Mouse (Mus musculus): Measurements from ENCODE around the gene Tnni2. TPM values are rescaled to one million over a fixed set of nuclear protein-coding genes. Genes with fewer than 3 reads are reported as not detected.

Tnni2 gene
- polyA plus RNA-seq, 1 experiment = 2.1 TPM

DNA sequence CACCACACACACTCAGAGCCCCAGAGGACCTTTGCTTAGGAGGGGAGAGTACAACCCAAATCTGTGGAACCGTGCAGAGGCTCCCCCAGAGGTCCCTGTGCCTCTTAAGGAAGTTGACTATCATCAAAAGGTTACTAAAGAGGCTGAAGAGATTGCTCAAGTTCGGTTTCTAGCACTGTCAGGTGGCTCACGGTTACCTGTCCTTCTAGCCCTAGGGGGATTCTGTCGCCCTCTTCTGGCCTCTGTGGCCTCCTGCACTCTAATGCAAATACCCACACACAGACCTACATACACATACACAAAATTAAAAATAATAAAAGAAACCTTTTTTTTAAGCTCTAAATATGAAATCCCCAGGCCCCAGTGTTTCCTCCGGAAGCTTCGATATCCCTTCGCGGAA lies 22.9 kb upstream of the Tnni2 start:
- H3K9ac ChIP-seq (ENCODE audit: low read depth, poor library complexity, severe bottlenecking) = no peak overlapping the region
- H3K4me1 ChIP-seq (ENCODE audit: control insufficient read depth, insufficient read depth, low read length) = no peaks in the 10 kb centered on the region
- H3K4me3 ChIP-seq (ENCODE audit: low read depth, low read length) = no peak overlapping the region
- no peak overlapping the region for H3K27ac ChIP-seq (ENCODE audit: insufficient read depth, low read length)
- no peaks in the 10 kb centered on the region for H3K27me3 ChIP-seq (ENCODE audit: control insufficient read depth, insufficient read depth, low read length, poor library complexity, severe bottlenecking)
- H3K36me3 ChIP-seq (ENCODE audit: control insufficient read depth, insufficient read depth, low read length, poor library complexity, severe bottlenecking) = no peaks in the 10 kb centered on the region
- peak; percentile 27 for TF ChIP-seq CTCF (IDR thresholded peaks at IDR 0.05; ENCODE audit: low read depth, low read length)
- TF ChIP-seq EP300 (IDR thresholded peaks at IDR 0.05; ENCODE audit: insufficient read depth, low read depth, low read length) = no peak
- H3K9me3 ChIP-seq (replicated peaks; ENCODE audit: control insufficient read depth, insufficient read depth, low read length, poor library complexity, severe bottlenecking) = peaks cover 5% of the 10 kb centered on the region

DNA sequence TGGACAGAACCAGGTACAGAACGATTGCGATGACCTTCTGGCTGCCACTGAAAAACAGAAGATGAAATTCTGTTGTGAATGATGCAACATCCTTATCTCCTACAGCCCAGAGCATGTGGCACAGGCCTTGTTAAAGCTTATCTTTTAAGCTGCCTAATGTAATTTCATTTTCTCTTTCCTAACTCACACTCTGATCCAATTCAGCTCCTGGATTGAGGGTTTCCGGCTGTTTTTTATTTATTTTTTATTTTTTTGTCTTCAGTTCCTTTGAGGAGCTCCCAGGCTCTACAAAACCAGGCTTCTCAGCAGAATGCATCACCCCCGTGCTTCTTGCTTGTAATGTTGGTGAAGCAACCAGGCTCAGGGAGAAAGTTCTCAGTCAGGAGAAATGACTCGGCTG lies 21.7 kb upstream of the Tnni2 start:
- no peak overlapping the region for H3K27ac ChIP-seq (ENCODE audit: insufficient read depth, low read length)
- no peak for TF ChIP-seq EP300 (IDR thresholded peaks at IDR 0.05; ENCODE audit: insufficient read depth, low read depth, low read length)
- no peak for TF ChIP-seq CTCF (IDR thresholded peaks at IDR 0.05; ENCODE audit: low read depth, low read length)
- no peak for TF ChIP-seq POLR2A (IDR thresholded peaks at IDR 0.05; ENCODE audit: insufficient read depth, low read length)
- no peaks in the 10 kb centered on the region for H3K4me1 ChIP-seq (ENCODE audit: control insufficient read depth, insufficient read depth, low read length)
- no peak overlapping the region for H3K9ac ChIP-seq (ENCODE audit: low read depth, poor library complexity, severe bottlenecking)
- H3K27me3 ChIP-seq (ENCODE audit: control insufficient read depth, insufficient read depth, low read length, poor library complexity, severe bottlenecking) = no peaks in the 10 kb centered on the region
- no peaks in the 10 kb centered on the region for H3K36me3 ChIP-seq (ENCODE audit: control insufficient read depth, insufficient read depth, low read length, poor library complexity, severe bottlenecking)
- peaks cover 5% of the 10 kb centered on the region for H3K9me3 ChIP-seq (replicated peaks; ENCODE audit: control insufficient read depth, insufficient read depth, low read length, poor library complexity, severe bottlenecking)
- no peak overlapping the region for H3K4me3 ChIP-seq (ENCODE audit: low read depth, low read length)

DNA sequence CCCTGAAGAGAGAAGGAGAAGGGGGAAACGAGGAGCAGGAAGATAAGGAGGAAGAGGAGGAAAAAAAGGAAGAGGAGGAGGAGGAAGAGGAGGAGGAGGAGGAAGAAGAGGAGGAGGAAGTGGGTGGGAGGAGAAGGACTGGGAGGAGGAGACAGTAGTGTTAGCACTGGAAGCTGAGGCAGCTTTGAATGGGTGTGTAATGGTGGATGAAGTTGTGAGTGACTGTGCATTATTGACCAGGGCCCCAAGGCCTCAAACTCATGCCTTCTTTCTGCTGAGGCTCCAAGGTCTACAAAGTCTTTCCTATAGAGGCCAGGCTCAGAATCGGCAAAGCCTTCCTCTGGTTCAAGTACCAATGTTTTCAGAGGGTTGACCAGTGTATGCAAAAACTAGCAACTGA lies 19.8 kb upstream of the Tnni2 start:
- H3K27me3 ChIP-seq (ENCODE audit: control insufficient read depth, insufficient read depth, low read length, poor library complexity, severe bottlenecking) = no peaks in the 10 kb centered on the region
- no peak overlapping the region for H3K27ac ChIP-seq (ENCODE audit: insufficient read depth, low read length)
- H3K4me3 ChIP-seq (ENCODE audit: low read depth, low read length) = no peak overlapping the region
- H3K36me3 ChIP-seq (ENCODE audit: control insufficient read depth, insufficient read depth, low read length, poor library complexity, severe bottlenecking) = no peaks in the 10 kb centered on the region
- no peak overlapping the region for H3K9ac ChIP-seq (ENCODE audit: low read depth, poor library complexity, severe bottlenecking)
- H3K4me1 ChIP-seq (ENCODE audit: control insufficient read depth, insufficient read depth, low read length) = no peaks in the 10 kb centered on the region
- no peak for TF ChIP-seq CTCF (IDR thresholded peaks at IDR 0.05; ENCODE audit: low read depth, low read length)
- no peak for TF ChIP-seq POLR2A (IDR thresholded peaks at IDR 0.05; ENCODE audit: insufficient read depth, low read length)
- TF ChIP-seq EP300 (IDR thresholded peaks at IDR 0.05; ENCODE audit: insufficient read depth, low read depth, low read length) = no peak
- peaks cover 5% of the 10 kb centered on the region for H3K9me3 ChIP-seq (replicated peaks; ENCODE audit: control insufficient read depth, insufficient read depth, low read length, poor library complexity, severe bottlenecking)

- Histone ChIP-seq H3K27ac (ENCODE audit: insufficient read depth, low read length) (no peak overlapping the region), H3K36me3 (ENCODE audit: control insufficient read depth, insufficient read depth, low read length, poor library complexity, severe bottlenecking) (no peaks in the 10 kb centered on the region), H3K4me1 (ENCODE audit: control insufficient read depth, insufficient read depth, low read length) (no peaks in the 10 kb centered on the region), H3K9me3 (replicated peaks; ENCODE audit: control insufficient read depth, insufficient read depth, low read length, poor library complexity, severe bottlenecking) (no peaks in the 10 kb centered on the region), H3K4me3 (ENCODE audit: low read depth, low read length) (no peak overlapping the region), H3K9ac (ENCODE audit: low read depth, poor library complexity, severe bottlenecking) (no peak overlapping the region), H3K27me3 (ENCODE audit: control insufficient read depth, insufficient read depth, low read length, poor library complexity, severe bottlenecking) (no peaks in the 10 kb centered on the region)
- TF ChIP-seq EP300 (IDR thresholded peaks at IDR 0.05; ENCODE audit: insufficient read depth, low read depth, low read length) (no peak), CTCF (IDR thresholded peaks at IDR 0.05; ENCODE audit: low read depth, low read length) (peak; percentile 63), POLR2A (IDR thresholded peaks at IDR 0.05; ENCODE audit: insufficient read depth, low read length) (no peak)
Measured at GRCm38 (mm10) chr7:142425641-142426213, 15.9 kb upstream of the Tnni2 start.

DNA sequence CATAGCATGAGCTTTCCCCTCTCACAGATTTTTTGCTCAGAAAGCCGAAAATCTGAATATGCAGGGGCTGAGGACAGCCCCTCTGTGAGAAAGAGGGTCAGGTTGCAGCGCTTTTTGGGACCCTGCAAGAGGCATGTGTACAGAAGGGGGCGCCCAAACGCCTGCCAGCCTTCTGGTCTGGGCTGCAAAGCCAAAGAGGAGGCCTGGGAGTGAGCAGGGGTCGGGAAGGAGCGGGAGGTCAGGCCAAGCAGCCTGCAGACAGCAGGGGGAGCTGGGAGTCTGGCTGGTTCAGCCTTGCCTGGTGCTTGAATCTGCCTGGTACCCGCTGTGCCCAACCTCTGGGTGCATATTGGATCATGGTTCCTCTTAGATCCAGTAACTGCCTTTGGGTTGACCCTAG lies 13.4 kb upstream of the Tnni2 start:
- H3K9me3 ChIP-seq (replicated peaks; ENCODE audit: control insufficient read depth, insufficient read depth, low read length, poor library complexity, severe bottlenecking) = no peaks in the 10 kb centered on the region

GRCm38 (mm10) chr7:142430160-142430678 lies 11.4 kb upstream of the Tnni2 start:
- no peaks in the 10 kb centered on the region for H3K36me3 ChIP-seq (ENCODE audit: control insufficient read depth, insufficient read depth, low read length, poor library complexity, severe bottlenecking)
- no peak overlapping the region for H3K27ac ChIP-seq (ENCODE audit: insufficient read depth, low read length)
- H3K4me1 ChIP-seq (ENCODE audit: control insufficient read depth, insufficient read depth, low read length) = no peaks in the 10 kb centered on the region
- no peak overlapping the region for H3K4me3 ChIP-seq (ENCODE audit: low read depth, low read length)
- no peaks in the 10 kb centered on the region for H3K27me3 ChIP-seq (ENCODE audit: control insufficient read depth, insufficient read depth, low read length, poor library complexity, severe bottlenecking)
- no peak for TF ChIP-seq POLR2A (IDR thresholded peaks at IDR 0.05; ENCODE audit: insufficient read depth, low read length)
- TF ChIP-seq EP300 (IDR thresholded peaks at IDR 0.05; ENCODE audit: insufficient read depth, low read depth, low read length) = no peak
- no peak overlapping the region for H3K9ac ChIP-seq (ENCODE audit: low read depth, poor library complexity, severe bottlenecking)
- H3K9me3 ChIP-seq (replicated peaks; ENCODE audit: control insufficient read depth, insufficient read depth, low read length, poor library complexity, severe bottlenecking) = no peaks in the 10 kb centered on the region

More for the DNA sequence above, 13.4 kb upstream of the Tnni2 start:
- H3K27ac ChIP-seq (ENCODE audit: insufficient read depth, low read length) = no peak overlapping the region
- H3K27me3 ChIP-seq (ENCODE audit: control insufficient read depth, insufficient read depth, low read length, poor library complexity, severe bottlenecking) = no peaks in the 10 kb centered on the region
- no peak overlapping the region for H3K9ac ChIP-seq (ENCODE audit: low read depth, poor library complexity, severe bottlenecking)
- H3K36me3 ChIP-seq (ENCODE audit: control insufficient read depth, insufficient read depth, low read length, poor library complexity, severe bottlenecking) = no peaks in the 10 kb centered on the region
- peak; percentile 78 for TF ChIP-seq CTCF (IDR thresholded peaks at IDR 0.05; ENCODE audit: low read depth, low read length)
- TF ChIP-seq EP300 (IDR thresholded peaks at IDR 0.05; ENCODE audit: insufficient read depth, low read depth, low read length) = no peak
- no peaks in the 10 kb centered on the region for H3K4me1 ChIP-seq (ENCODE audit: control insufficient read depth, insufficient read depth, low read length)
- no peak overlapping the region for H3K4me3 ChIP-seq (ENCODE audit: low read depth, low read length)

All from ES-Bruce4 (cell line).